Mouse (Mus musculus) kidney, adult 2 months (tissue): ENCODE measurements around the gene Iqcn.

ENCODE experiments used
- CTCF ChIP-seq: fragments of 200-500 bp; conservative IDR thresholded peaks from 2 replicates; pipeline ENCODE4 v1.5.1; 2011; ENCODE audit warnings: low read depth, mild to moderate bottlenecking, control low read depth, low read length, moderate library complexity, mixed read lengths; ENCODE audit not compliant: insufficient read depth, insufficient read length
- POLR2A ChIP-seq: fragments of 200-500 bp; IDR thresholded peaks from one replicate; pipeline ENCODE4 v1.6.1; 2011; ENCODE audit warnings: low read depth, low read length, control low read depth

DNA sequence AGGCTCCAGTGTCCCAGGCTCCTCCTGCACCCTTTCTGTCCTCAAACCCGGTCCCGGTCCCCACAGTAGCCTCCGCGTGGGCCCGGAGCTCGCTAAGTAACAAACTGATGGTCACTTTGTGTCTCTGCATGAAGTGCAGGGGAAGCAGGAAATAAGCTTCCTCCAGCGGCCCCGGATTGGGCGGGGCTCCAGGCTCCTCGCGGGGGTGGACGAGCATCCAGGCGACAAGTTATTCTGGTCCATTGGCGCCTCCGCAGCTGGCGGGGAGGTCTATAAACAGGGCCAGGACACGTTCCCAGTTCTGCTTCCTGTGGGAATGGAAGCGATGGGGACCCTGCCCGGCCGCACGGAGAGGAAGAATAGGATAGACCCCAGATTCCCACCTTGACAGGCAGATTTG is 49.9 kb downstream of the Iqcn start:
- TF ChIP-seq CTCF = no peak
- peak; percentile 4 for TF ChIP-seq POLR2A
